Mouse (Mus musculus) lung, postnatal 36 days (tissue): Measurements from ENCODE around the gene Rasgrf2.
"Not testable (repeated sequence)": the region's sequence is repeated elsewhere in the genome, so short reads cannot be mapped to it uniquely, and the experiment has no call there.

Experiments
- DNase-seq: peaks from one replicate; pipeline ENCODE4 v3.0.0; 2022; ENCODE audit warnings: mixed read lengths

Rasgrf2 gene

GRCm38 (mm10) chr13:92131384-92132150 lies at the start of gene Rasgrf2:
Rasgrf2 (minus strand) TSS chr13:92131656.
- peak; percentile 9 for DNase-seq

- not testable (repeated sequence) for DNase-seq
Measured at GRCm38 (mm10) chr13:92172686-92173085, 41.2 kb upstream of the Rasgrf2 start.

GRCm38 (mm10) chr13:92150551-92150950 lies 19.1 kb upstream of the Rasgrf2 start:
- DNase-seq, result no peak

DNA sequence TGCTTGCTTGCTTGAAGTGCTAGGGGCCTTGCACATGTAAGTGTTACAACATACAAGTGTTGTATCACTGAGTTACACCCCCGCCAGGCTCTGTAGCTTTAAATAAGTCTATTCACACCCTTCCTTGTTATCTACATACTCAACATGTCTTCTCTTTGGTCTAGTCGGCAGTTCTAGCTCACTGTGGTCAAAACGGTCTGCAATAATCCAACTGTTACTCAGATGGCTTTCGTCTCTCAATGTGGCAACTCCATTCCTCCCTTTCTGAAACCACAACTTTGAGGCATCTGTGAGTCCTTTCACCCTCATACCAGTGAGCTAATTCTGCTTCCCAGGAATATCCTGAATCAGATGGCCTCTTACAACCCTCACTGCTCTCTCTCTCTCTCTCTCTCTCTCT lies 17.4 kb upstream of the Rasgrf2 start:
- no peak for DNase-seq

DNA sequence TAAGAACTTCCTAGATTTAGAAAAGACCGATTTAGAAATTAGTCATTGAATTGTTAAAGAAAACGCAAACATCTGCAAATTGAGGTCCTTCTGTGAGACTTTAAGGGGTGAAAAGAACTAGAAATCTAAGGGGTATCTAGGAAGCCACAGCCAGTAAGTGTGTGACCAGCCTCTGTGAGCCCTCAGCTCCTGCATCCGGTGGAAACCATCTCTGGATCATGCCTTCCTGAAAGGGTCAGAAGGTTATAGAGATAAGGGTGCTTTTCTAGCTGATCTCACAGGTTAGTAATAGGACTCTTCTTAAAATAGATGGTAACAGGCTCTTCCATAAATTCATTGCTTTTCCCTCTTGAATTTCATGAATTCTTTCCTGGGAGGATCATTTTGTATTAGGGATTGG lies 3.3 kb upstream of the Rasgrf2 start:
- DNase-seq, result no peak

- DNase-seq, result no peak
Measured at GRCm38 (mm10) chr13:92132599-92132998, 1.1 kb upstream of the Rasgrf2 start.

DNA sequence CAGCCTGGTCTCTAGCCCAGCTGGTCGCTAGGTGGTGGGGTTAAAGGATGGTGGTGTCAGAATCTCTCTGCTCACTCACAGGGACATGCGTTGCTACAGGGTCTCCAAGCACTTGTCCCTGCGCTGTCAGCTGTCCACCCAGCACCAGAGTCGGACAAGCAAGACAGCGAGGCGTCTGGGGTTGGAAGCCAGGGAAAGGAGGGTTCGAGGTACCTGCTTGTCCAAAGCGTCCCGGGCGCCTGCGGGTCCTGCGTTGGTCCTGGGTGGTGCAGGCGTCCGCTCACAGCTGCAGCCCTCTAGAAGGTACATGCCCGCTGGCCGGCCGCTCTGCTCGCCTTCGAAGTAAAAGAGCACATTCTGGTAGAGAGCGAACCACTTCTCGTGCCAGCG lies 467 bp downstream of the Rasgrf2 start:
- no peak for DNase-seq

DNA sequence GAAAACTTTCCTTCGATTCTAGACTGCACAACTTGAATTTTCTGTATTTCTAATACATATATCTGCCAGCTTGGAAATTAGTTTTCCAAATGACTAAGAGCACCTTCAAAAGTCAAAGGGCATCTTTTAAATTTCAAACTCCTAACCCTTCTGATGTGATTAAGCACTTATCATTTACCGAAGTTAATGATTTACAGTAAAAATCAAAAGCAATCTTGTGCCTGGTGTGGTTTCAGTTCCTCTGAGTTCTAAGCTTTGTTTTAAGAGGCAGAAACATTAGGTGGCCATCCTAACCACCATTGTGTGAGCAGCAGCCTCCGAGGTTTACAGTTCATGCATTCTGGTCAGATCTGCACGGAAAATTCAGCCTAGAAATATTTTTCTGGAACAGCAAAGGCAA lies 1.6 kb downstream of the Rasgrf2 start:
- no peak for DNase-seq

- DNase-seq, result no peak
Measured at GRCm38 (mm10) chr13:92125902-92126301, 5.6 kb downstream of the Rasgrf2 start.

- DNase-seq, result peak; percentile 60
Measured at GRCm38 (mm10) chr13:92119623-92120022, 11.8 kb downstream of the Rasgrf2 start.

DNA sequence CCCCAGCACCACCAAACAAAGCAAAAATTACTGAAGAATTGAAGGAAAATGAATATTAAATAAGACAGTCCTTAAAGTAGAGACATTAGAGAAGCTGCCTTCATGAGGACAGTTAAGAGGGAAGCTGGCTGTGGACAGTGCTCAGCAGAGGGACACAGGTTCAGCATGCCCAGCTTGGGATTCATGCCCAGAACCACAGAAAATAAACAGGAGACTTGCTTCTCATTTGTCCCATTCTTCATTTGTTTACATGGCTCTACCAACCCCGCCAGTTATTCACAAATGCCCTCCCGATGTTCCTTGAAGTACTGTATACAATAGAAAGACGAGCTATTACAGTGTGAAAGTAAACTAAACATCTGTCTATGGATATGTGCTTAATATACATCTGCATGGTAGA lies 17.4 kb downstream of the Rasgrf2 start:
- DNase-seq, result peak; percentile 55

GRCm38 (mm10) chr13:92108237-92108636 lies 23.2 kb downstream of the Rasgrf2 start:
- DNase-seq, result no peak

GRCm38 (mm10) chr13:92104259-92104658 lies 27.2 kb downstream of the Rasgrf2 start:
- peak; percentile 59 for DNase-seq

- DNase-seq, result no peak
Measured at GRCm38 (mm10) chr13:92098484-92098883, 33.0 kb downstream of the Rasgrf2 start.

DNA sequence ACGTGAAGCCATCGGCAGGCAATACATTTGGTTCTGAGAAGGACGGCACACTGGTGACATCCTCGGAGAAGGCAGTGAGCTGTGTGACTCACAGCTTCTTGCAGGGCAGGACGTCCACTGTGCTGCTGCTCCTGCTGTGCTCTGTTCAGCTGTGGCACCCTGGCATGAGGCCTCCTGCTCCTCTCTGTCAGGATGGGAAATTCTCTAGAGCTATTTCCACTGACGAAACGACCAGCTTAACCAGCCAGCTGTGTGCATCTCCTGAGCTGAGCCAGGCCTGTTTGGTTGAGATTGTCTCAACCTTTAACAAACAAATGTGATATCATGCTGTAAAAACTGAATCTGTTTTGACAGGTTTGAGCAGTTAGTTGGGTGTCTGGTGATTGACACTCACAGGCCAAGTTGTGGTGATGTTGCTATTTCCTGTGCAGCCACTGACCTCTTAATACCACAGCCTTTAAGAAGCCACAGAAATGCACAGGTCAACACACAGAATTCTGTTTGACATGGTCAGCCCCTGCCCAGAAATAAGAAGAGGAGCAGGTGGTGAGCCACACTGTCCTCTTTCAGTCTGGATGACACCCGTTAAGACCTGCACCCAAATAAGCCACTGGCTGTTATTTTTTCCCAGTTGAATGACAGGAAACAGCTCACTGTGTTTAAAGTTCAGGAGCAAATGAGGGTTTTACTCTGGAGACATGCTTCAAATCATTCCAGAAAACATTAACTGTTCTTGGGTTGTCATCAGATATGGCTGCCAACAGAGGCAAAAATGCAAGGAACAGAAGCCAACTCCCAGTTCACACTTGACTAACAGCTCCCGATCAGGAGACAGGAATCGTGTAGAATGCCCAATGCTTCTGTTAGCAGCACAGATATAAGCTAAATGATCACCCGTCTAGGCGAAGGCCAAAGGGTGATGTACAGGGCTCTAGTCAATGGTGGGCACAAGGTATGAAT lies 36.0 kb downstream of the Rasgrf2 start:
- DNase-seq, result no peak

- no peak for DNase-seq
Measured at GRCm38 (mm10) chr13:92093712-92094290, 37.7 kb downstream of the Rasgrf2 start.

DNA sequence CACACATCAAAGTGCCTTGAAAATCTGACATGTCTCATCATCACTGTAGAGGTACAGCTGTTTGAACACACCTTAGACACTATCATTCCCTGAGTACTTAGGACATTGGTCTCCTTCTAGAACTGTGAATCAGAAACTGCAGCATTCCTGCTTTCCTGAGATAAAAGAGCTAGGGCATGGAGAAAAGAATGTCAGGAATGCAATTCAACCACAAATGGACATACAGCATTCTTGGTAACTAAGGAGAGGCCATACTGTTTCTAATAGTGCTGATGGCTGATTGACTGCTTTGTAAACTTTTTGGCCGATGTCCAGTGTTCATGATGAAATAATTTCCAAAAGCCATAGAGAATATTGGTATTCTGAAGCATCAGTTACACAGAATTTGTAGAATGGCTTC lies 58.3 kb downstream of the Rasgrf2 start:
- DNase-seq, result no peak

DNA sequence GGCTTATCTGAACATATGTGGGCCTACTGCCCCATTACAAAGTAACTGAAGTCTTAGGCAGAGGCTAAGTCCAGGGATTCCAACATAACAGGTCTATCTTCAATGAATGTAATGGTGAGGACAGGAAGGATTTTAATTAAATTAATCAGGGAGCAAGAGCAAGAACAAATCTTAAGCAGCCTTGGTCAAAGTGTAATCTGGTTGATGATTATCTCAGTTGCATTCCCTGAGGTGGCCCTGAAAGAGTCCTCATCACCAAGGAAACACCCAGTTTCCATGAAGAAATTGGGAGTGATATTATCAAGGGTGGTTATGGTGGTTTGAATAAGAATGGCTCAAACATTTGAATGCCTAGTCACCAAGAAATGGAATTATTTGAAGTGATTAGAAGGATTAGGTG lies 62.8 kb downstream of the Rasgrf2 start:
- no peak for DNase-seq

GRCm38 (mm10) chr13:92067831-92068230 lies 63.6 kb downstream of the Rasgrf2 start:
- no peak for DNase-seq

GRCm38 (mm10) chr13:92053748-92054147 lies 77.7 kb downstream of the Rasgrf2 start:
- no peak for DNase-seq

- DNase-seq, result no peak
Measured at GRCm38 (mm10) chr13:92053001-92053400, 78.5 kb downstream of the Rasgrf2 start.

- DNase-seq, result no peak
Measured at GRCm38 (mm10) chr13:92051216-92051615, 80.2 kb downstream of the Rasgrf2 start.
